Mouse (Mus musculus): ENCODE results near the gene Nol3. TPM values are rescaled to one million over a fixed set of nuclear protein-coding genes. Genes with fewer than 3 reads are reported as not detected.

Nol3 gene
- polyA plus RNA-seq, 1 experiment = 0.09 TPM

DNA sequence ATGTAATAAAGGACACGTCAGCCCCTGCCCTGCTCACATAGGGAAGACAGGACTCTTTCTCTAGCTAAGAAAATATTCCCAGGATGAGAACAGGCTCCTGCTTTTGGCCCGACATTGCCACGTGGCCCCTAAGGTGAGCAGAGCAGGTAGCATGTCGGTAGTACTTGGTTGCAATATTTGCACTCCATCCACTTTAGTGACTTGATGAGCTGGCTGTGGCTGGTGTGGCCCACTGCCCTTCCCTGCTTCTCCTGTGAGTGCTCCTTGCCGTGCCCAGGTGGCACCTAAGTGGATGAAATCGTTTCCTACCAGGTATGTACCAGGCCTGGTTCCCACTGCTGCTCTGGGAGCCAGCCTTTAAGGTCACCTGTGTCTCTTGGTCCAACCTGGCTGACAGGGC is 24.0 kb upstream of the Nol3 start:
- TF ChIP-seq POLR2A (IDR thresholded peaks at IDR 0.05; ENCODE audit: control insufficient read depth, low read depth, low read length) = no peak
- no peak for TF ChIP-seq CTCF (IDR thresholded peaks at IDR 0.05; ENCODE audit: control insufficient read depth, insufficient read depth, insufficient replicate concordance, low read depth, low read length)
- peaks cover 3% of the 10 kb centered on the region; the same call in 1 of the 2 replicates for H3K36me3 ChIP-seq (ENCODE audit: control insufficient read depth, insufficient read depth, low read length)
- no peaks in the 10 kb centered on the region for H3K27me3 ChIP-seq (ENCODE audit: control insufficient read depth, insufficient read depth, low read length)
- H3K27ac ChIP-seq (ENCODE audit: control insufficient read depth, insufficient read depth, low read depth, low read length) = no peak overlapping the region
- H3K4me3 ChIP-seq (ENCODE audit: control insufficient read depth, low read depth, low read length) = no peak overlapping the region
- H3K4me1 ChIP-seq (ENCODE audit: control insufficient read depth, insufficient read depth, low read length) = peaks cover 22% of the 10 kb centered on the region

DNA sequence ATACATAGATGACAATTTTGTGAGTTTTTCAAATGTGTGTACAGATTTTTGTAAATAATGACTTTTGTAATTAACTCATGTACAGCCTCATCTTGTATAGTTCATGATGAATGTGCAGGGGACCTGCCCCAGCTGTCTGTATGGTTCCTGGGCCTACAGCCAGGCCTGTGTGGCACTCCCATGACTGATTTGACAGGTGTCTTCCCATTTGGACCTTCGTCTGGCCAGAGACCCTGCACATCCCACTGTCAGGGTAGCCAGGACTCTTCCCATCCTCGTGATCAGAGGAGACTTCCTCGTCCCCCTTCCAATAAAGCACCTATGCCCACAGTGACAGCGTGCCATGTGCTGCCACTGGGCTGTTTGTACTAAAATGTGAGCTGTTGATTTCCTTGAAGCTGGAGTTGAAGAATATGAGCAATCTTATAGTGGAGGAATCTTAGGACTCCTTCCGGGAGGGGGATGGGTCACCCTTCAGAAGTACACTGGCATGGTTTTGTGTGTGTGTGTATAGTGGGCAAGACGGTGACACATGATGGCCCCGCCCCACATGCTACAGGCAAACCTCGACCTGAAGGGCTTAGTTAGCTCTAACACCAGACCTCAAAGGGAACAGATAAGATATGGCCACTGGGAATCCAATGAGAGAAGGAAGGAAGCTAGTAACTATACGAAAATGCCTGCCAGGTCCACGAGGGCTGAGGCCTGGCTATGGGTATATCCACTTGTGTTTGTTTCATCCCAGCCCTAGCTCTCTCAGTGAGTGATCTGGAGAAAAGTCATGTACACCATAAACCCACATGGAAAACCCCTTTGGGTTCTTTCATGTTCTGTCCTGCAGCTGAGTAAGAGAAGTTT is 23.0 kb upstream of the Nol3 start:
- H3K27me3 ChIP-seq (ENCODE audit: control insufficient read depth, insufficient read depth, low read length) = no peaks in the 10 kb centered on the region
- H3K36me3 ChIP-seq (ENCODE audit: control insufficient read depth, insufficient read depth, low read length) = peaks cover 3% of the 10 kb centered on the region; the same call in 1 of the 2 replicates
- H3K4me1 ChIP-seq (ENCODE audit: control insufficient read depth, insufficient read depth, low read length) = peaks cover 22% of the 10 kb centered on the region
- H3K27ac ChIP-seq (ENCODE audit: control insufficient read depth, insufficient read depth, low read depth, low read length) = no peak overlapping the region
- no peak for TF ChIP-seq POLR2A (IDR thresholded peaks at IDR 0.05; ENCODE audit: control insufficient read depth, low read depth, low read length)
- no peak for TF ChIP-seq CTCF (IDR thresholded peaks at IDR 0.05; ENCODE audit: control insufficient read depth, insufficient read depth, insufficient replicate concordance, low read depth, low read length)
- no peak overlapping the region for H3K4me3 ChIP-seq (ENCODE audit: control insufficient read depth, low read depth, low read length)

DNA sequence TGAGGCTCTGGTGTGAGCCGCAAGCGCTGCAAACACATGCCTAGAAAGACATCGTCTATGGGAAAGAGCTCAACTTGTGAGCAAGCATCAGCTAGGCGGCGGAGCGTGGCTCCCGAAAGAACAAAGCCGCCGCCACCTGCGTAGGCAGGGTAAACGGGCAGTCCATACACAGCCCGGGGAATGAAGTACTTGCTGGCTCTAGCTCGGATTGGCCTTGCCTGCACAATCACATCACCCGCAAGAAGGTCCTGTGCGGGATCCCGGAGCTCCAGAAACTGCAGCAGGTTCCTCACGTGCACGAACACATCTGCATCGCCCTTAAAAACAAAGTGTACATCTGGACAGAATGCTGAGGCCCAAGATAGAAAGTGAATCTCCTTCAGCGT is 22.2 kb upstream of the Nol3 start:
- Histone ChIP-seq H3K4me3 (ENCODE audit: control insufficient read depth, low read depth, low read length) (peak overlapping the region; percentile 79), H3K36me3 (ENCODE audit: control insufficient read depth, insufficient read depth, low read length) (peaks cover 3% of the 10 kb centered on the region; the same call in 1 of the 2 replicates), H3K27ac (ENCODE audit: control insufficient read depth, insufficient read depth, low read depth, low read length) (0 out of 2 replicates have a peak overlapping the region, but pooled peaks have one; percentile 25), H3K27me3 (ENCODE audit: control insufficient read depth, insufficient read depth, low read length) (no peaks in the 10 kb centered on the region), H3K4me1 (ENCODE audit: control insufficient read depth, insufficient read depth, low read length) (peaks cover 24% of the 10 kb centered on the region)
- TF ChIP-seq CTCF (IDR thresholded peaks at IDR 0.05; ENCODE audit: control insufficient read depth, insufficient read depth, insufficient replicate concordance, low read depth, low read length) (no peak), POLR2A (IDR thresholded peaks at IDR 0.05; ENCODE audit: control insufficient read depth, low read depth, low read length) (no peak)

DNA sequence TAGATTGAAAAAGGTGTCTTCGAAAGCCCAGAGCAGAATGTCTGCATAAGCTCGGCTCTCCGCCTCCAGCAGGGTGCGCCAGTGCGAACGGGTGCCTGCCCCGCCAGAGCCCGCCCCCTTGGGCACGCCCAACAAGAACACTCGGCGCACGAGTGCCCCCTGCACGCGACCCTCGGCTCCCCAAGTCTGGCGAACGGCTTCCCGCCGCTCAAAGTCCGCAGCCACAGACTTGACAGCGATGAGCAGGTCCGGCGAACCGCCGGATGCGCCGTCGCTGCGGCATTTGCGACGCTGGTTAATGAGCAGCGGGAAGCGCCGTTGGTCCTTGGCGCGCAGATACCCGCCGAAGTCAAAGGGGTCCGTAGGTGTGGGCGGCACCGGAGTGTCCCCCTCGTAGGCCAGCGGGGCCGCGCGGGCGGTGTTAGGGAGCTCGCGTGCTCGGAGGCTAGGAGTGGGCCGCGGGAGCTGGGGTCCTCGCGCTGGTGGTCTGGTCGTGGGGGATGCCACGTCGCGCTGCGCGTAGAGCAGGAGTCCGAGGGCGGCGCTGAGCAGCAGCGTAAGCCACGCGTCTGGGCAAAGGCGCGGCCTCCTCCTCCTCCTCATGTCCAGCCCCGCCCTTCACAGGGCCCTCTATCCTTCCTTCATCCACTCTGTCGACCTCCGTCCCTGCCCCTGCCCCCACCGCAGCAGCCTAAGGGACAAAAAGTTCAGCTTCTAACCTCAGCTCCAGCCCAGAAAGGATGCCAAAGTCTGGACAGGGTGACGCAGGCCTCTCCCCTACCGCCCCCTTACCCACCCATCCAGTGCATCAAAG is 21.6 kb upstream of the Nol3 start:
- Histone ChIP-seq H3K4me1 (ENCODE audit: control insufficient read depth, insufficient read depth, low read length) (peaks cover 26% of the 10 kb centered on the region), H3K36me3 (ENCODE audit: control insufficient read depth, insufficient read depth, low read length) (peaks cover 3% of the 10 kb centered on the region; the same call in 1 of the 2 replicates), H3K27me3 (ENCODE audit: control insufficient read depth, insufficient read depth, low read length) (no peaks in the 10 kb centered on the region), H3K27ac (ENCODE audit: control insufficient read depth, insufficient read depth, low read depth, low read length) (peak overlapping the region; percentile 67), H3K4me3 (ENCODE audit: control insufficient read depth, low read depth, low read length) (peak overlapping the region; percentile 79)
- TF ChIP-seq CTCF (IDR thresholded peaks at IDR 0.05; ENCODE audit: control insufficient read depth, insufficient read depth, insufficient replicate concordance, low read depth, low read length) = peak; percentile 54; the same call in 1 of the 2 replicates
- no peak for TF ChIP-seq POLR2A (IDR thresholded peaks at IDR 0.05; ENCODE audit: control insufficient read depth, low read depth, low read length)

DNA sequence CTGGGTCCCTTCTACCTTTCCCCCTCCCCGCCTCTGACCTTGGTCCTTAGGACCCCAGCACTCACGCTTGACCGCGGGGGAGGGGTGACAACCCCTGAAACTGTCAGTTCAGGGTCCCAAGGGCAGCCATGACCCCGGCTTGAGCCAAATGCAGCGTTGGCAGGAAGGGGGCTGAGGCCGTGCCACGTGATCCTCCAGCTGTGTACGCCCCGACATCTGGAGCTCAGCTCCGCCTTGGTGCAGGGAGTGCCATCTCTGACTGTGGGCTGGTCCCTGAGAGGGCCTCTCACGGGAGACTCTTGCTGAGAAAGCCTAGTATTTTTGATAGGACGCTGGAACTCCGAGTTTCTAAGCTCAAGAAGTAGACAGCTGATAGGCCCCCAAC is 21.0 kb upstream of the Nol3 start, which contains the start of gene B3gnt9:
Gene B3gnt9 (minus strand): TSS at position 188 of the 385 bp plus-strand sequence.
- Histone ChIP-seq H3K27me3 (ENCODE audit: control insufficient read depth, insufficient read depth, low read length) (no peaks in the 10 kb centered on the region), H3K4me3 (ENCODE audit: control insufficient read depth, low read depth, low read length) (peak within 1 kb of the TSS; percentile 79), H3K4me1 (ENCODE audit: control insufficient read depth, insufficient read depth, low read length) (peaks cover 29% of the 10 kb centered on the region), H3K36me3 (ENCODE audit: control insufficient read depth, insufficient read depth, low read length) (no peaks in the 10 kb centered on the region), H3K27ac (ENCODE audit: control insufficient read depth, insufficient read depth, low read depth, low read length) (peak within 1 kb of the TSS; percentile 67)
- TF ChIP-seq CTCF (IDR thresholded peaks at IDR 0.05; ENCODE audit: control insufficient read depth, insufficient read depth, insufficient replicate concordance, low read depth, low read length) (no peak), POLR2A (IDR thresholded peaks at IDR 0.05; ENCODE audit: control insufficient read depth, low read depth, low read length) (no peak)

DNA sequence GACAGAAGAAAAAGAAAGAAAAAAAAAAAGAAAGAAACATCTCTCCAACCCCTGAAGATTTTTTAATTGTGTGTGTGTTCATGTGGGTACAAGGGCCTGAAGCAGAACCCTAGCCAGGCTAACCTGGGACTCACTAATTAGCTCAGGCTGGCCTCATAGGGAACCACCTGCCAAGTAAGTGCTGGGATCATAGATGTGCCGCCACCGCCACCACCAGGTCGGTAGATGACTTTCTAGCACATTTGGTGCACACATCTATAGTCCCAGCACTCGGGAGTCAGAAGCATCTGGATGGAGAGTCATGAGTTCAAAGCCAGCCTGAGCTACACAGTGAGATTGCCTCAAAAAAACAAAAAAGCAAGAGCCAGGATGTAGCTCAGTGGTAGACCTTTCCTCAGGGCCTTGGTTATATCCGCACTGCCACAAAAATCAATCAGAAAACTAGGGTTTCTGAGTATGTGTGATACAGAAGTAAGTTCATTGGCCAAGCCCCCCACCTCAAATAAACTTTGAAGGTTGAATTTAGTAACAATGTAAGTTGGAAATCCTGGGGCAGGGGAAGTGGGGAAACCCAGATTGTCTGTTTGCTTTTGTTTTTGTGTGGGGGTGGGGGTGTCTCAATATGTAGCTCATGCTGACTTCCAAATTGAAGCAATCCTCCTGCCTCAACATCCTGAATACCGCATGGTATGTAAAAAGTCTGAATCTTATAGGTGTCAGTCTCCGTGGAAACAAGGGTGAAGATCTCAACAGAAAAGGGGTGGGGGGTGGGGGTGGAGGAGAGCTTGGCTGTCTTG is 18.4 kb upstream of the Nol3 start:
- Histone ChIP-seq H3K27me3 (ENCODE audit: control insufficient read depth, insufficient read depth, low read length) (no peaks in the 10 kb centered on the region), H3K36me3 (ENCODE audit: control insufficient read depth, insufficient read depth, low read length) (no peaks in the 10 kb centered on the region), H3K27ac (ENCODE audit: control insufficient read depth, insufficient read depth, low read depth, low read length) (no peak overlapping the region), H3K4me3 (ENCODE audit: control insufficient read depth, low read depth, low read length) (no peak overlapping the region), H3K4me1 (ENCODE audit: control insufficient read depth, insufficient read depth, low read length) (peaks cover 29% of the 10 kb centered on the region)
- TF ChIP-seq CTCF (IDR thresholded peaks at IDR 0.05; ENCODE audit: control insufficient read depth, insufficient read depth, insufficient replicate concordance, low read depth, low read length) (no peak), POLR2A (IDR thresholded peaks at IDR 0.05; ENCODE audit: control insufficient read depth, low read depth, low read length) (no peak)

Data from testis, adult 2 months (tissue).